Mouse (Mus musculus) embryonic fibroblast, embryonic 13.5 days (primary cell): ENCODE measurements around the gene Mmp20.

Source experiments
- CTCF ChIP-seq: IDR thresholded peaks from 2 replicates; pipeline ENCODE4 v1.5.1; 2011; ENCODE audit warnings: mild to moderate bottlenecking, control low read depth, low read length, moderate library complexity, borderline replicate concordance; ENCODE audit not compliant: insufficient read depth
- POLR2A ChIP-seq: IDR thresholded peaks from 2 replicates; pipeline ENCODE4 v1.6.1; 2011; ENCODE audit warnings: low read depth, mild to moderate bottlenecking, control low read depth, low read length, moderate library complexity

GRCm38 (mm10) chr9:7714062-7714907 lies 86.3 kb downstream of the Mmp20 start:
- TF ChIP-seq POLR2A (no peak), CTCF (no peak)
